Mouse (Mus musculus): ENCODE measurements around the gene C2cd3.

GRCm38 (mm10) chr7:100463757-100464156 is 91.7 kb downstream of the C2cd3 start:
- TF ChIP-seq CTCF (conservative IDR thresholded peaks at IDR 0.05; ENCODE audit: low read length) (no peak), NANOG (IDR thresholded peaks at IDR 0.05; ENCODE audit: borderline replicate concordance, low read length) (no peak), POU5F1 (IDR thresholded peaks at IDR 0.05; ENCODE audit: borderline replicate concordance, low read length) (no peak)
